Mouse (Mus musculus) splenic B cell, adult 2 months (primary cell): ENCODE data around the gene Prkrip1.
A peak's percentile ranks its signal among the peaks of the same experiment; 100 is the strongest.
"Not testable (repeated sequence)": the region's sequence is repeated elsewhere in the genome, so short reads cannot be mapped to it uniquely, and the experiment has no call there.

ENCODE experiments used
- DNase-seq: peaks from one replicate; pipeline ENCODE4 v3.0.0-alpha.2; 2011; ENCODE audit warnings: low read depth, low spot score
- H3K27me3 ChIP-seq: 2 replicates; pipeline ENCODE4 v1.6.1; 2012; ENCODE audit warnings: mild to moderate bottlenecking, low read length, moderate library complexity, mixed read lengths; ENCODE audit not compliant: control insufficient read depth, poor library complexity, insufficient read depth, severe bottlenecking
- H3K36me3 ChIP-seq: 2 replicates; pipeline ENCODE4 v1.6.1; 2012; ENCODE audit warnings: mild to moderate bottlenecking, low read length, moderate library complexity, mixed read lengths; ENCODE audit not compliant: control insufficient read depth, poor library complexity, insufficient read depth, severe bottlenecking

Prkrip1 gene

GRCm38 (mm10) chr5:136152365-136152764, 46.4 kb downstream of the Prkrip1 start:
- no peak for DNase-seq
- no peaks in the 10 kb centered on the region; the same call in 1 of the 2 replicates for H3K36me3 ChIP-seq
- no peaks in the 10 kb centered on the region for H3K27me3 ChIP-seq

- H3K36me3 ChIP-seq, H3K27me3 ChIP-seq: not testable (repeated sequence)
- peak; percentile 39 for DNase-seq
Measured at GRCm38 (mm10) chr5:136149134-136149576, 49.6 kb downstream of the Prkrip1 start.

GRCm38 (mm10) chr5:136147704-136148103, 51.1 kb downstream of the Prkrip1 start:
- no peaks in the 10 kb centered on the region for H3K27me3 ChIP-seq
- no peak for DNase-seq
- no peaks in the 10 kb centered on the region for H3K36me3 ChIP-seq

GRCm38 (mm10) chr5:136146936-136147335, 51.8 kb downstream of the Prkrip1 start:
- no peaks in the 10 kb centered on the region for H3K27me3 ChIP-seq

GRCm38 (mm10) chr5:136144606-136145430, 53.9 kb downstream of the Prkrip1 start:
- H3K27me3 ChIP-seq, result no peaks in the 10 kb centered on the region
- H3K36me3 ChIP-seq, result peaks cover 4% of the 10 kb centered on the region
- DNase-seq, result no peak

More at GRCm38 (mm10) chr5:136146936-136147335, 51.8 kb downstream of the Prkrip1 start:
- peak; percentile 33 for DNase-seq
- H3K36me3 ChIP-seq, result no peaks in the 10 kb centered on the region

GRCm38 (mm10) chr5:136143161-136143755, 55.5 kb downstream of the Prkrip1 start:
- H3K36me3 ChIP-seq, result peaks cover 4% of the 10 kb centered on the region
- DNase-seq, result peak; percentile 46
- no peaks in the 10 kb centered on the region for H3K27me3 ChIP-seq

GRCm38 (mm10) chr5:136142746-136143145, 56.0 kb downstream of the Prkrip1 start:
- H3K36me3 ChIP-seq, result peaks cover 4% of the 10 kb centered on the region
- H3K27me3 ChIP-seq, result no peaks in the 10 kb centered on the region
- peak; percentile 48 for DNase-seq

- no peak for DNase-seq
- no peaks in the 10 kb centered on the region for H3K27me3 ChIP-seq
Measured at GRCm38 (mm10) chr5:136140057-136140482, 58.7 kb downstream of the Prkrip1 start.

GRCm38 (mm10) chr5:136139393-136139792, 59.4 kb downstream of the Prkrip1 start:
- H3K27me3 ChIP-seq, result no peaks in the 10 kb centered on the region
- no peak for DNase-seq
- H3K36me3 ChIP-seq, result peaks cover 4% of the 10 kb centered on the region

More at GRCm38 (mm10) chr5:136140057-136140482, 58.7 kb downstream of the Prkrip1 start:
- H3K36me3 ChIP-seq, result peaks cover 4% of the 10 kb centered on the region

- peak; percentile 84 for DNase-seq
- Histone ChIP-seq H3K27me3 (no peaks in the 10 kb centered on the region), H3K36me3 (peaks cover 4% of the 10 kb centered on the region)
Measured at GRCm38 (mm10) chr5:136137658-136138274, 61.0 kb downstream of the Prkrip1 start.

GRCm38 (mm10) chr5:136136292-136136990, 62.3 kb downstream of the Prkrip1 start:
- no peak for DNase-seq
- Histone ChIP-seq H3K36me3 (peaks cover 4% of the 10 kb centered on the region), H3K27me3 (no peaks in the 10 kb centered on the region)

- peak; percentile 98 for DNase-seq
- no peaks in the 10 kb centered on the region for H3K27me3 ChIP-seq
- H3K36me3 ChIP-seq, result peaks cover 2% of the 10 kb centered on the region
Measured at GRCm38 (mm10) chr5:136135571-136136291, 63.0 kb downstream of the Prkrip1 start, which contains the start of the genes Lrwd1 and Alkbh4. Gene Lrwd1, minus strand, starts transcription at chr5:136136074. Gene Alkbh4, plus strand, starts transcription at chr5:136136146.
